ENCODE assay signal across 9 mouse cellular contexts in genomic region chr10:68276976-68277441, GRCm38 (mm10). TPM values are rescaled to one million over a fixed set of nuclear protein-coding genes. Genes with fewer than 3 reads are reported as not detected.
DNase-seq lines count a peak whose midpoint lies in the region; ATAC-seq and TF ChIP-seq lines count a peak whose summit lies in the region.
"Had no signal": no experiment of that assay in that cellular context is flagged by ENCODE, and none has a peak within 500 bp of the region (broad histone marks: within the 10 kb centered on the region; RNA-seq: fewer than 3 reads in every experiment).

No protein-coding gene starts in this region.

- peak overlapping the region; percentile 77 for H3K4me3 ChIP-seq in embryonic facial prominence, embryonic 10.5 days
- peak overlapping the region; percentile 82 for H3K4me3 ChIP-seq in liver, adult 2 months (ENCODE audit: insufficient read depth, low read depth, low read length)
- H3K4me3 ChIP-seq in midbrain, postnatal 0 days (ENCODE audit: low read depth, low read length): peak overlapping the region; percentile 61
- H3K4me3 ChIP-seq in stomach, embryonic 15.5 days (replicated peaks): peak overlapping the region; percentile 69

- peaks cover 8% of the 10 kb centered on the region; the same call in 1 of the 2 replicates for H3K79me2 ChIP-seq in liver, adult 2 months (ENCODE audit: control insufficient read depth, insufficient read depth, low read length)

- H3K9me3 ChIP-seq in embryonic facial prominence, embryonic 10.5 days: no peaks in the 10 kb centered on the region
- H3K9me3 ChIP-seq in midbrain, postnatal 0 days (ENCODE audit: low read length): no peaks in the 10 kb centered on the region
- H3K9me3 ChIP-seq in stomach, embryonic 15.5 days: no peaks in the 10 kb centered on the region

- H3K36me3 ChIP-seq in embryonic facial prominence, embryonic 10.5 days (replicated peaks): peaks cover 17% of the 10 kb centered on the region
- peaks cover 6% of the 10 kb centered on the region; the same call in 1 of the 2 replicates for H3K36me3 ChIP-seq in liver, adult 2 months (ENCODE audit: control insufficient read depth, insufficient read depth, low read length)
- H3K36me3 ChIP-seq in midbrain, postnatal 0 days (ENCODE audit: insufficient read depth, low read length): no peaks in the 10 kb centered on the region
- H3K36me3 ChIP-seq in stomach, embryonic 15.5 days: 0 out of 2 replicates have a peak, but pooled peaks cover 5% of the 10 kb centered on the region

- TF ChIP-seq POLR2A in liver, adult 2 months (IDR thresholded peaks at IDR 0.05; ENCODE audit: extremely low read depth, insufficient read depth, low read length): no peak

- H3K27ac ChIP-seq in embryonic facial prominence, embryonic 10.5 days (replicated peaks): peak overlapping the region; percentile 91
- H3K27ac ChIP-seq in liver, adult 2 months (replicated peaks; ENCODE audit: insufficient read depth, low read depth, low read length): peak overlapping the region; percentile 96
- peak overlapping the region; percentile 83 for H3K27ac ChIP-seq in midbrain, postnatal 0 days (ENCODE audit: low read depth, low read length)
- peak overlapping the region; percentile 95 for H3K27ac ChIP-seq in stomach, embryonic 15.5 days

- ATAC-seq in midbrain, postnatal 0 days (ENCODE audit: low FRiP score): peak; percentile 43
- ATAC-seq in stomach, embryonic 15.5 days (ENCODE audit: insufficient read depth, low FRiP score, low read depth): peak; percentile 40

- H3K4me1 ChIP-seq in embryonic facial prominence, embryonic 10.5 days: peaks cover 41% of the 10 kb centered on the region
- H3K4me1 ChIP-seq in liver, adult 2 months (ENCODE audit: control insufficient read depth, insufficient read depth, low read length): peaks cover 9% of the 10 kb centered on the region; the same call in 1 of the 2 replicates
- no peaks in the 10 kb centered on the region; the same call in 1 of the 2 replicates for H3K4me1 ChIP-seq in midbrain, postnatal 0 days (ENCODE audit: insufficient read depth, low read length)
- H3K4me1 ChIP-seq in stomach, embryonic 15.5 days: peaks cover 6% of the 10 kb centered on the region; the same call in 1 of the 2 replicates

- peak overlapping the region; percentile 83 for H3K4me2 ChIP-seq in midbrain, postnatal 0 days (ENCODE audit: low read depth, low read length, poor library complexity, severe bottlenecking)
- H3K4me2 ChIP-seq in stomach, embryonic 15.5 days: peak overlapping the region; percentile 66

- 1% methylated on average over 34 of the region's 34 CpGs for WGBS in embryonic facial prominence, embryonic 10.5 days
- WGBS in liver, adult 2 months: under 1% methylated on average over 34 of the region's 34 CpGs
- WGBS in midbrain, postnatal 0 days: under 1% methylated on average over 28 of the region's 34 CpGs
- under 1% methylated on average over 34 of the region's 34 CpGs for WGBS in stomach, embryonic 15.5 days

- DNase-seq in layer of hippocampus, adult 11-12 months (ENCODE audit: low spot score): peak; percentile 74
- no peak for DNase-seq in layer of hippocampus, adult 9-10 months (ENCODE audit: low spot score)
- DNase-seq in embryonic facial prominence, embryonic 10.5 days (ENCODE audit: low spot score): peak; percentile 73
- DNase-seq in heart, adult 9 months (ENCODE audit: low spot score in 2 of 2): peak; percentile 61 to 69
- DNase-seq in kidney, adult 9 months: peak; percentile 61
- DNase-seq in liver, adult 2 months (ENCODE audit: extremely low read depth, low read depth, low spot score): peak; percentile 90
- DNase-seq in midbrain, postnatal 0 days (ENCODE audit: low spot score): peak; percentile 69

- peak overlapping the region; percentile 83 for H3K9ac ChIP-seq in liver, adult 2 months (ENCODE audit: low read depth, low read length)
- H3K9ac ChIP-seq in midbrain, postnatal 0 days (replicated peaks; ENCODE audit: low read length, poor library complexity, severe bottlenecking): peak overlapping the region; percentile 77
- H3K9ac ChIP-seq in stomach, embryonic 15.5 days: peak overlapping the region; percentile 56

- peaks cover 17% of the 10 kb centered on the region; the same call in 1 of the 2 replicates for H3K27me3 ChIP-seq in embryonic facial prominence, embryonic 10.5 days (replicated peaks; ENCODE audit: low read depth, poor library complexity, severe bottlenecking)
- H3K27me3 ChIP-seq in liver, adult 2 months (ENCODE audit: control insufficient read depth, insufficient read depth, low read length): no peaks in the 10 kb centered on the region
- no peaks in the 10 kb centered on the region for H3K27me3 ChIP-seq in midbrain, postnatal 0 days (ENCODE audit: insufficient read depth, low read length)
- no peaks in the 10 kb centered on the region for H3K27me3 ChIP-seq in stomach, embryonic 15.5 days (replicated peaks)
- H3K27me3 ChIP-seq: Patski had no signal

- no peak for TF ChIP-seq CTCF in liver, adult 2 months (IDR thresholded peaks at IDR 0.05; ENCODE audit: low read depth, low read length)
- peak; percentile 10; the same call in 1 of the 2 replicates for TF ChIP-seq CTCF in midbrain, postnatal 0 days (IDR thresholded peaks at IDR 0.05)

RNA-seq across cellular contexts. Expression of gene Arid5b, which starts 1.5 kb away (rescaled TPM):
- polyA plus RNA-seq in embryonic facial prominence, embryonic 10.5 days (2016; fragmentation: Nextera tagmentation; extraction: Ambion mirVana): 13.9 and 19.7 TPM in 2 replicates
- 13.6 and 20.9 TPM in 2 replicates for total RNA-seq in liver, adult 2 months (2014; rRNA removed)
- 7.3 and 11.6 TPM in 2 replicates for polyA plus RNA-seq in liver, adult 2 months (2012; rRNA removed)
- total RNA-seq in midbrain, postnatal 0 days (2014; rRNA removed): 12.9 and 13.6 TPM in 2 replicates
- polyA plus RNA-seq in midbrain, postnatal 0 days (2015; fragmentation: Nextera tagmentation; extraction: Ambion mirVana): 10.6 and 13.3 TPM in 2 replicates
- 32.3 and 33.1 TPM in 2 replicates for polyA plus RNA-seq in stomach, embryonic 15.5 days (2015; fragmentation: Nextera tagmentation; extraction: Ambion mirVana)
